In the genomic region with DNA sequence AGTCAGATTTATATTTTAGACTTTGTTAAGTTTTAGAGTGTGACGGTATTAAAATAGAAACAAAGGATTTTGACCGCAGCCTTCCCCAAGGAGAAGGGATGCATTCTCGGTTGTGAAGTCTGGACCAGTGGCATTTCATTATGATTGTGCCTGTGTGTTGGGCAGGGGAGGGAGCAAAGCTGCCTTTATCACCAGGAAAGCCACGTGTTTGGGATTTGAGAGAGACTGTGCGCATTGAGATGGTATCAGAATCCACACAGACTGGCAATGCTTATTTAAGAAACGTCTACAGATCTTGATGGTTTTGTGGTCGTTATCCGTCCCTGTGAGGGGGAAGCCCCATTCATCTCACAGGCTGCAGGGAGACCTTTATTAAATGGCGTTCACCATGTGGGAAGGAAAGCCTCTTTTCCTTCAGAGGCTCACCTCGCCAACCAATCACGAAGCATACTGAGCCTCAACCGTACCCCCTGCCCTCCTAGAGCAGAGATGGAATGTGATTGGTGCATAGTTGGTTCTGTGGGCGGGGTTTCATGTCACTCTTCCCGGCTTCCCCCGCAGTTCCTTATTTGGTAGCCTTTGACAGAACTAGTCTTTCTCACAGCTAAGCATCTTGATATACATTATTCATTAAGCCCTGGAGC, we compare ENCODE assay signal across 8 mouse cellular contexts.
A peak's percentile ranks its signal among the peaks of the same experiment; 100 is the strongest.
DNase-seq lines count a peak whose midpoint lies in the region; ATAC-seq and TF ChIP-seq lines count a peak whose summit lies in the region.

No protein-coding gene starts in this region.

- DNase-seq in lung, postnatal 25 days (ENCODE audit: low spot score) = no peak
- DNase-seq in embryo, embryonic 10 days (ENCODE audit: low spot score) = peak; percentile 75
- DNase-seq in heart, postnatal 0 days (ENCODE audit: low spot score) = peak; percentile 65
- peak; percentile 75 to 83 for DNase-seq in left cerebral cortex, adult 2 months (ENCODE audit: extremely low spot score in 1 of 2, low spot score in 2 of 2)
- DNase-seq in right cerebral cortex, postnatal 4 days = peak; percentile 70
- DNase-seq in spleen, postnatal 14 days (ENCODE audit: low spot score in 2 of 2) = no peak

- H3K4me1 ChIP-seq in lung, embryonic 15.5 days = no peaks in the 10 kb centered on the region
- H3K4me1 ChIP-seq in heart, postnatal 0 days (ENCODE audit: control insufficient read depth, insufficient read depth) = peaks cover 14% of the 10 kb centered on the region

- TF ChIP-seq EP300 in heart, postnatal 0 days (IDR thresholded peaks at IDR 0.05; ENCODE audit: low read depth) = no peak

- ATAC-seq in lung, embryonic 15.5 days (ENCODE audit: borderline replicate concordance, extremely low read depth, low FRiP score, low TSS enrichment) = peak; percentile 65; the same call in 1 of the 2 replicates
- ATAC-seq in heart, postnatal 0 days (ENCODE audit: insufficient read depth, low read depth) = peak; percentile 75
- peak; percentile 81 for ATAC-seq in megakaryocyte progenitor cell, adult 5-6 weeks (replicated peaks; ENCODE audit: poor library complexity)

- intact Hi-C loops in left cerebral cortex, adult 2 months (cut with DNase I) = loop anchor here (1.0 kb wide), 1 partner anchor 91 kb away; no protein-coding TSS in a partner anchor

- no peak overlapping the region for H3K9ac ChIP-seq in lung, embryonic 15.5 days
- H3K9ac ChIP-seq in heart, postnatal 0 days (replicated peaks; ENCODE audit: low read depth, low read length) = 0 out of 2 replicates have a peak overlapping the region, but pooled peaks have one; percentile 31

- H3K4me2 ChIP-seq in lung, embryonic 15.5 days = peak overlapping the region; percentile 41
- peak overlapping the region; percentile 55 for H3K4me2 ChIP-seq in heart, postnatal 0 days (ENCODE audit: low read depth, low read length)

- no peak overlapping the region for H3K27ac ChIP-seq in lung, embryonic 15.5 days
- H3K27ac ChIP-seq in heart, postnatal 0 days (ENCODE audit: low read depth) = 0 out of 2 replicates have a peak overlapping the region, but pooled peaks have one; percentile 7
- H3K27ac ChIP-seq in left cerebral cortex, adult 2 months = peak overlapping the region; percentile 48; the same call in 1 of the 2 replicates

- WGBS in lung, embryonic 15.5 days = 28% methylated on average over 15 of the region's 15 CpGs
- 16% methylated on average over 15 of the region's 15 CpGs for WGBS in heart, postnatal 0 days

- no peaks in the 10 kb centered on the region for H3K9me3 ChIP-seq in lung, embryonic 15.5 days
- H3K9me3 ChIP-seq in heart, postnatal 0 days (replicated peaks; ENCODE audit: control insufficient read depth, low read length) = no peaks in the 10 kb centered on the region

- H3K4me3 ChIP-seq in lung, embryonic 15.5 days = peak overlapping the region; percentile 7; the same call in 1 of the 2 replicates
- peak overlapping the region; percentile 17; the same call in 1 of the 2 replicates for H3K4me3 ChIP-seq in heart, postnatal 0 days (ENCODE audit: low read depth, low read length)
- peak overlapping the region; percentile 54 for H3K4me3 ChIP-seq in left cerebral cortex, adult 2 months

- no peak for TF ChIP-seq CTCF in heart, postnatal 0 days (IDR thresholded peaks at IDR 0.05; ENCODE audit: low read depth)
- TF ChIP-seq CTCF in left cerebral cortex, adult 2 months (IDR thresholded peaks at IDR 0.05) = no peak

- no peaks in the 10 kb centered on the region for H3K36me3 ChIP-seq in lung, embryonic 15.5 days
- no peaks in the 10 kb centered on the region for H3K36me3 ChIP-seq in heart, postnatal 0 days (replicated peaks; ENCODE audit: control insufficient read depth, insufficient read depth, low read length)

- H3K27me3 ChIP-seq in lung, embryonic 15.5 days = no peaks in the 10 kb centered on the region
- H3K27me3 ChIP-seq in heart, postnatal 0 days (ENCODE audit: control insufficient read depth, insufficient read depth, low read length) = no peaks in the 10 kb centered on the region

Comparison
In these comparisons a context has a peak if more than half of its experiments do, and no peak if none do; other contexts are left out.
1. DNase-seq: peak in embryo, embryonic 10 days (single experiment), heart, postnatal 0 days (single experiment), left cerebral cortex, adult 2 months (2 of 2) and right cerebral cortex, postnatal 4 days (single experiment); none in lung, postnatal 25 days (single experiment) and spleen, postnatal 14 days (0 of 2).
2. Peak in every context shown above with its lines, with median percentiles within 50 percentile points of each other: ATAC-seq and H3K4me3 ChIP-seq.